Mouse (Mus musculus): ENCODE data around the gene Slfn14. TPM values are rescaled to one million over a fixed set of nuclear protein-coding genes. Genes with fewer than 3 reads are reported as not detected.
"Not testable (repeated sequence)": the region's sequence is repeated elsewhere in the genome, so short reads cannot be mapped to it uniquely, and the experiment has no call there.

The Slfn14 gene
- total RNA-seq, 4 experiments from 2014 or later = not detected

GRCm38 (mm10) chr11:83285627-83286026 lies 899 bp downstream of the Slfn14 start:
- no peak for DNase-seq (ENCODE audit: low spot score in 2 of 2)

GRCm38 (mm10) chr11:83282084-83282483 lies 4.4 kb downstream of the Slfn14 start:
- no peak for DNase-seq (ENCODE audit: low spot score in 2 of 2)

- DNase-seq (ENCODE audit: low spot score in 2 of 2) = no peak
Measured at GRCm38 (mm10) chr11:83279691-83280090, 6.8 kb downstream of the Slfn14 start.

GRCm38 (mm10) chr11:83279024-83279423 lies 7.5 kb downstream of the Slfn14 start:
- no peak for DNase-seq (ENCODE audit: low spot score in 2 of 2)

- DNase-seq (ENCODE audit: low spot score in 2 of 2) = no peak
Measured at GRCm38 (mm10) chr11:83276251-83276650, 10.3 kb downstream of the Slfn14 start.

- DNase-seq (ENCODE audit: low spot score in 2 of 2) = no peak
Measured at GRCm38 (mm10) chr11:83271951-83272843, 14.3 kb downstream of the Slfn14 start.

- DNase-seq (ENCODE audit: low spot score in 2 of 2) = peak; percentile 68 to 77
Measured at GRCm38 (mm10) chr11:83271151-83271950, 15.2 kb downstream of the Slfn14 start.

GRCm38 (mm10) chr11:83270842-83271150 lies 15.7 kb downstream of the Slfn14 start:
- no peak for DNase-seq (ENCODE audit: low spot score in 2 of 2)

GRCm38 (mm10) chr11:83263146-83263545 lies 23.4 kb downstream of the Slfn14 start:
- DNase-seq (ENCODE audit: low spot score in 2 of 2) = no peak

GRCm38 (mm10) chr11:83262673-83263072 lies 23.9 kb downstream of the Slfn14 start:
- no peak for DNase-seq (ENCODE audit: low spot score in 2 of 2)

- DNase-seq (ENCODE audit: low spot score in 2 of 2) = not testable (repeated sequence)
Measured at GRCm38 (mm10) chr11:83257211-83257610, 29.3 kb downstream of the Slfn14 start.

GRCm38 (mm10) chr11:83239811-83240210 lies 46.7 kb downstream of the Slfn14 start:
- DNase-seq (ENCODE audit: low spot score in 2 of 2) = no peak

GRCm38 (mm10) chr11:83238389-83238788 lies 48.1 kb downstream of the Slfn14 start:
- no peak for DNase-seq (ENCODE audit: low spot score in 2 of 2)

GRCm38 (mm10) chr11:83237390-83237789 lies 49.1 kb downstream of the Slfn14 start:
- not testable (repeated sequence) for DNase-seq (ENCODE audit: low spot score in 2 of 2)

GRCm38 (mm10) chr11:83233621-83234020 lies 52.9 kb downstream of the Slfn14 start:
- not testable (repeated sequence) for DNase-seq (ENCODE audit: low spot score in 2 of 2)

- no peak for DNase-seq (ENCODE audit: low spot score in 2 of 2)
Measured at GRCm38 (mm10) chr11:83230966-83231365, 55.6 kb downstream of the Slfn14 start.

- no peak for DNase-seq (ENCODE audit: low spot score in 2 of 2)
Measured at GRCm38 (mm10) chr11:83227926-83228723, 58.4 kb downstream of the Slfn14 start.

- DNase-seq (ENCODE audit: low spot score in 2 of 2) = no peak
Measured at GRCm38 (mm10) chr11:83225371-83225960, 61.1 kb downstream of the Slfn14 start.
